Mouse (Mus musculus): ENCODE measurements at regions not wholly inside any gene's neighbourhood (a gene's known extent, or its start where the extent isn't known, plus 50 kb on each side); places are given as distances from the start of the nearest gene placed in this dataset.
A peak's percentile ranks its signal among the peaks of the same experiment; 100 is the strongest.

GRCm38 (mm10) chr13:41709071-41709470 lies 103.4 kb downstream of the Tmem170b start:
- Histone ChIP-seq H3K9me3 (replicated peaks; ENCODE audit: insufficient read depth, low read length) (no peaks in the 10 kb centered on the region), H3K36me3 (ENCODE audit: control insufficient read depth in 1 of 2, insufficient read depth in 2 of 2, low read length in 2 of 2) (no peaks in the 10 kb centered on the region)
- no peak for TF ChIP-seq TAL1 (IDR thresholded peaks at IDR 0.05; ENCODE audit: low read length)
- TF ChIP-seq UBTF (IDR thresholded peaks at IDR 0.05; ENCODE audit: borderline replicate concordance, insufficient read depth, low read depth, low read length): no peak
- no peak for TF ChIP-seq CTCF (IDR thresholded peaks at IDR 0.05 in 2 of 3, conservative IDR thresholded peaks at IDR 0.05 in 1 of 3; ENCODE audit: control insufficient read depth in 1 of 3, insufficient read depth in 1 of 3, low read depth in 2 of 3, low read length in 3 of 3, poor library complexity in 1 of 3, severe bottlenecking in 1 of 3)
- no peak for TF ChIP-seq POLR2AphosphoS5 (IDR thresholded peaks at IDR 0.05; ENCODE audit: borderline replicate concordance, low read depth, low read length)
- TF ChIP-seq MAZ (IDR thresholded peaks at IDR 0.05; ENCODE audit: low read depth, low read length): no peak
- no peak for TF ChIP-seq BHLHE40 (IDR thresholded peaks at IDR 0.05; ENCODE audit: borderline replicate concordance, low read depth, low read length)
- TF ChIP-seq MXI1 (IDR thresholded peaks at IDR 0.05; ENCODE audit: low read depth, low read length): no peak
- TF ChIP-seq POLR2A (IDR thresholded peaks at IDR 0.05; ENCODE audit: control insufficient read depth in 1 of 2, insufficient read depth in 1 of 2, low read depth in 1 of 2, low read length in 2 of 2, poor library complexity in 1 of 2): no peak
- no peak for TF ChIP-seq RAD21 (IDR thresholded peaks at IDR 0.05; ENCODE audit: low read depth, low read length)
- no peak for TF ChIP-seq MEF2A (IDR thresholded peaks at IDR 0.05; ENCODE audit: extremely low read depth, insufficient replicate concordance, low read depth, low read length, poor library complexity, severe bottlenecking)
- no peak for TF ChIP-seq ZKSCAN1 (IDR thresholded peaks at IDR 0.05; ENCODE audit: low read depth, low read length)
- TF ChIP-seq TCF12 (IDR thresholded peaks at IDR 0.05; ENCODE audit: low read depth, low read length): no peak
- no peak for TF ChIP-seq EP300 (IDR thresholded peaks at IDR 0.05; ENCODE audit: low read depth in 1 of 2, low read length in 2 of 2)
- TF ChIP-seq ZC3H11A (IDR thresholded peaks at IDR 0.05; ENCODE audit: low read depth, low read length): no peak
- TF ChIP-seq CHD2 (IDR thresholded peaks at IDR 0.05; ENCODE audit: low read length): no peak
- TF ChIP-seq SMC3 (IDR thresholded peaks at IDR 0.05; ENCODE audit: low read depth, low read length): no peak
- TF ChIP-seq ETS1 (IDR thresholded peaks at IDR 0.05; ENCODE audit: low read depth, low read length): no peak
- TF ChIP-seq ZMIZ1 (IDR thresholded peaks at IDR 0.05; ENCODE audit: low read depth, low read length): no peak
- TF ChIP-seq ZNF384 (IDR thresholded peaks at IDR 0.05; ENCODE audit: low read depth, low read length): no peak
- TF ChIP-seq GATA1 (IDR thresholded peaks at IDR 0.05; ENCODE audit: low read depth, low read length): no peak

GRCm38 (mm10) chr13:41709475-41710227 lies 103.9 kb downstream of the Tmem170b start:
- peak; percentile 91 for TF ChIP-seq MAFK (IDR thresholded peaks at IDR 0.05; ENCODE audit: borderline replicate concordance, low read depth, low read length)
- TF ChIP-seq SIN3A (IDR thresholded peaks at IDR 0.05; ENCODE audit: low read length): no peak
- TF ChIP-seq CTCF (IDR thresholded peaks at IDR 0.05 in 2 of 3, conservative IDR thresholded peaks at IDR 0.05 in 1 of 3; ENCODE audit: control insufficient read depth in 1 of 3, insufficient read depth in 1 of 3, low read depth in 2 of 3, low read length in 3 of 3, poor library complexity in 1 of 3, severe bottlenecking in 1 of 3): peak; percentile 32 to 91 (median 86); a peak in 5 of 6 replicates
- no peak for TF ChIP-seq TCF12 (IDR thresholded peaks at IDR 0.05; ENCODE audit: low read depth, low read length)
- TF ChIP-seq RAD21 (IDR thresholded peaks at IDR 0.05; ENCODE audit: low read depth, low read length): peak; percentile 95
- TF ChIP-seq TAL1 (IDR thresholded peaks at IDR 0.05; ENCODE audit: low read length): no peak
- no peak for TF ChIP-seq GABPA (IDR thresholded peaks at IDR 0.05; ENCODE audit: low read depth, low read length)
- TF ChIP-seq ZNF384 (IDR thresholded peaks at IDR 0.05; ENCODE audit: low read depth, low read length): no peak
- peak; percentile 93 for TF ChIP-seq ZC3H11A (IDR thresholded peaks at IDR 0.05; ENCODE audit: low read depth, low read length)
- no peak for TF ChIP-seq USF1 (IDR thresholded peaks at IDR 0.05; ENCODE audit: low read depth, low read length)
- TF ChIP-seq TBP (IDR thresholded peaks at IDR 0.05; ENCODE audit: low read depth, low read length): no peak
- no peak for TF ChIP-seq MXI1 (IDR thresholded peaks at IDR 0.05; ENCODE audit: low read depth, low read length)
- TF ChIP-seq SMC3 (IDR thresholded peaks at IDR 0.05; ENCODE audit: low read depth, low read length): peak; percentile 95
- TF ChIP-seq USF2 (IDR thresholded peaks at IDR 0.05; ENCODE audit: borderline replicate concordance in 1 of 2, insufficient read depth in 1 of 2, low read depth in 1 of 2, low read length in 2 of 2): no peak
- TF ChIP-seq MYC (IDR thresholded peaks at IDR 0.05; ENCODE audit: low read depth, low read length): no peak
- H3K36me3 ChIP-seq (ENCODE audit: control insufficient read depth in 1 of 2, insufficient read depth in 2 of 2, low read length in 2 of 2): no peaks in the 10 kb centered on the region
- no peaks in the 10 kb centered on the region for H3K4me1 ChIP-seq (ENCODE audit: control insufficient read depth in 1 of 2, insufficient read depth in 2 of 2, low read length in 2 of 2)
- DNase-seq (ENCODE audit: low read depth, low spot score): peak; percentile 75
- H3K27me3 ChIP-seq (ENCODE audit: control insufficient read depth in 1 of 2, insufficient read depth in 2 of 2, low read length in 2 of 2): no peaks in the 10 kb centered on the region
- no peaks in the 10 kb centered on the region for H3K79me2 ChIP-seq (ENCODE audit: control insufficient read depth, insufficient read depth, low read length, poor library complexity)
- no peak overlapping the region for H3K27ac ChIP-seq (ENCODE audit: control insufficient read depth, low read depth, low read length)
- H3K4me3 ChIP-seq (ENCODE audit: control insufficient read depth in 1 of 2, insufficient read depth in 1 of 2, low read depth in 2 of 2, low read length in 2 of 2): no peak overlapping the region
- H3K9ac ChIP-seq (ENCODE audit: control insufficient read depth, low read depth, low read length, poor library complexity, severe bottlenecking): no peak overlapping the region
- H3K9me3 ChIP-seq (replicated peaks; ENCODE audit: insufficient read depth, low read length): no peaks in the 10 kb centered on the region

More at GRCm38 (mm10) chr13:41709071-41709470, 103.4 kb downstream of the Tmem170b start:
- H3K4me1 ChIP-seq (ENCODE audit: control insufficient read depth in 1 of 2, insufficient read depth in 2 of 2, low read length in 2 of 2): no peaks in the 10 kb centered on the region
- H3K27me3 ChIP-seq (ENCODE audit: control insufficient read depth in 1 of 2, insufficient read depth in 2 of 2, low read length in 2 of 2): no peaks in the 10 kb centered on the region
- H3K4me3 ChIP-seq (ENCODE audit: control insufficient read depth in 1 of 2, insufficient read depth in 1 of 2, low read depth in 2 of 2, low read length in 2 of 2): no peak overlapping the region
- no peak for DNase-seq (ENCODE audit: low read depth, low spot score)
- no peak overlapping the region for H3K9ac ChIP-seq (ENCODE audit: control insufficient read depth, low read depth, low read length, poor library complexity, severe bottlenecking)
- no peak overlapping the region for H3K27ac ChIP-seq (ENCODE audit: control insufficient read depth, low read depth, low read length)
- no peaks in the 10 kb centered on the region for H3K79me2 ChIP-seq (ENCODE audit: control insufficient read depth, insufficient read depth, low read length, poor library complexity)
